Mouse (Mus musculus) liver, postnatal 0 days (tissue): ENCODE results near the gene Rhod.

Experiments
- CTCF ChIP-seq: sonication (generic); IDR thresholded peaks from 2 replicates; pipeline ENCODE4 v1.5.1; 2016; ENCODE audit warnings: antibody characterized with exemption, low read depth
- EP300 ChIP-seq: IDR thresholded peaks from 2 replicates; pipeline ENCODE4 v1.6.1; 2016; ENCODE audit warnings: antibody characterized with exemption, low read depth, mild to moderate bottlenecking

DNA sequence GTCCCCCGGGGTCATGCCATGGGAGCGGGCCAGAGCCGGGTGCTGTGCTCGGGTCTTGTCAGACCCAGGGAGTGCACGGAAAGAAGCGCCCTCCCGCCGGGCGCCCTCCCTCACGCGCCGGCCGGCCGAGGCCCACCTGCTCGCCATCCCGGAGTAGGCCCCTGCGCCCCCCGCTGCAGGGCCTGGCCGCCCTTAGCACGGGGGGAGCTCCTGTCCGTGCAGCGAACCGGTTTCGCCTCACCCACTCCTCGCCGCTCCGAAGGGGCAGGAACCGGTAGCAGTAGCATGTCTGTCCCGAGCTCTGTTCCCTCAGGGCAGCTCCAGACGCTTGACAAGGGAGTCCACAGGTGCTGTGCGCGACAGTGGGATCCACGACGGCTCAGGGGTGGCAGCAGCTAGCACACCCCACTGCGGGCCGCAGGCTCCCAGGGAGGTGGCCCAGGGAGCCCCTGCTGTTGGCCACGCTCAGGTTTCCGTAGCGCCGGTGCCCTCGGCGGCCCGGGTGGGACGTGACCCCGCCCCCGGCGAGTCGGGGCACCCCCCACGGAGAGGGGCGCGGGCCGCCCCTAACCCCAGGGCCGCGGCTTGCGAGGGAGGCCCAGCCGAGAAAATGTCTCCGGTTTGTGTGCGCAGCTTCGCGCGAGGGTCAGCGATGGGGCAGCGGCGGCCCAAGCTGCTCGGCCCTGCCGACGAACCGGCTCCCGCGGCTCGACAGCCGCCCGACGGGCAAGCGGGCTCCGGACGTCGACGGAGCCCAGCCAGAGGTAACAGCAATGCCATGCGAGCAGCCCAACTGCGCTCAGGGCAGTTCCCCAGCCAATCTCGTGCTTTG is 41.2 kb downstream of the Rhod start, which contains the start of gene Kdm2a:
- no peak for TF ChIP-seq CTCF
- TF ChIP-seq EP300, result no peak
